Mouse (Mus musculus): ENCODE results near the gene Ell. TPM values are rescaled to one million over a fixed set of nuclear protein-coding genes. Genes with fewer than 3 reads are reported as not detected.
A peak's percentile ranks its signal among the peaks of the same experiment; 100 is the strongest.

The Ell gene
- 12.4 and 13.2 TPM in 2 replicates for polyA plus RNA-seq (2011; ENCODE audit: insufficient read depth, insufficient read length, low read depth, missing spikeins)

- Histone ChIP-seq H3K9ac (ENCODE audit: low read depth, poor library complexity, severe bottlenecking) (peak within 1 kb of the TSS; percentile 82), H3K27ac (ENCODE audit: insufficient read depth, low read length) (peak within 1 kb of the TSS; percentile 71), H3K27me3 (ENCODE audit: control insufficient read depth, insufficient read depth, low read length, poor library complexity, severe bottlenecking) (no peaks in the 10 kb centered on the region), H3K4me3 (ENCODE audit: low read depth, low read length) (peak within 1 kb of the TSS; percentile 82), H3K4me1 (ENCODE audit: control insufficient read depth, insufficient read depth, low read length) (no peaks in the 10 kb centered on the region), H3K36me3 (ENCODE audit: control insufficient read depth, insufficient read depth, low read length, poor library complexity, severe bottlenecking) (no peaks in the 10 kb centered on the region; the same call in 1 of the 2 replicates), H3K9me3 (replicated peaks; ENCODE audit: control insufficient read depth, insufficient read depth, low read length, poor library complexity, severe bottlenecking) (no peaks in the 10 kb centered on the region)
- TF ChIP-seq POLR2A (IDR thresholded peaks at IDR 0.05; ENCODE audit: insufficient read depth, low read length) (peak; percentile 75), EP300 (IDR thresholded peaks at IDR 0.05; ENCODE audit: insufficient read depth, low read depth, low read length) (no peak)
Measured at GRCm38 (mm10) chr8:70539077-70539813, at the start of gene Ell. Gene Ell, plus strand, starts transcription at chr8:70539457.

DNA sequence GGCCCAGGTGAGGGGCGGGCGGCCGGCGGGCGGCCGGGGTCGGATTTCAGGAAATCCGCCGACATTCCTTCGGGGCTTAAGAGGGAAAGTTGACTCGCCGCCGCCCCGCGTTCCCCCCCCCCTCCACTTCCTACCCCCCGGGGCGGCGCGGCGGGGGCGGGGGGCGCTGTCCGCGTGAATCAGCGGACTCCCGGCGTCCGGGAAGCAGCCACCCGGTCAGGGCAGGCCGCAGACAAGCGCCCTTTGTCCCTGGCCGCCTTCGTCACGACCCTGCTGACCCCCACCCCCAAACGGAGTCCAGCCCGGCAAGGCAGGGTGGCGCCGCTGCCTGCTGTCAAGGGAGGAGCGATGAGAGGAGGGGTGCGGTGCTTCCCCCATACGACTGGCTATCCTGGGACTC, 49.7 kb upstream of the Ell start:
- peaks cover 42% of the 10 kb centered on the region for H3K27me3 ChIP-seq (ENCODE audit: control insufficient read depth, insufficient read depth, low read length, poor library complexity, severe bottlenecking)

GRCm38 (mm10) chr8:70490061-70490879, 49.0 kb upstream of the Ell start:
- peaks cover 46% of the 10 kb centered on the region for H3K27me3 ChIP-seq (ENCODE audit: control insufficient read depth, insufficient read depth, low read length, poor library complexity, severe bottlenecking)
- no peaks in the 10 kb centered on the region for H3K36me3 ChIP-seq (ENCODE audit: control insufficient read depth, insufficient read depth, low read length, poor library complexity, severe bottlenecking)
- H3K27ac ChIP-seq (ENCODE audit: insufficient read depth, low read length), result no peak overlapping the region
- peaks cover 2% of the 10 kb centered on the region for H3K4me1 ChIP-seq (ENCODE audit: control insufficient read depth, insufficient read depth, low read length)
- peak overlapping the region; percentile 2; the same call in 1 of the 2 replicates for H3K4me3 ChIP-seq (ENCODE audit: low read depth, low read length)
- TF ChIP-seq EP300 (IDR thresholded peaks at IDR 0.05; ENCODE audit: insufficient read depth, low read depth, low read length), result no peak
- TF ChIP-seq CTCF (IDR thresholded peaks at IDR 0.05; ENCODE audit: low read depth, low read length), result no peak
- no peak for TF ChIP-seq POLR2A (IDR thresholded peaks at IDR 0.05; ENCODE audit: insufficient read depth, low read length)
- no peak overlapping the region; the same call in 1 of the 2 replicates for H3K9ac ChIP-seq (ENCODE audit: low read depth, poor library complexity, severe bottlenecking)
- no peaks in the 10 kb centered on the region for H3K9me3 ChIP-seq (replicated peaks; ENCODE audit: control insufficient read depth, insufficient read depth, low read length, poor library complexity, severe bottlenecking)

More for the DNA sequence above, 49.7 kb upstream of the Ell start:
- Histone ChIP-seq H3K9ac (ENCODE audit: low read depth, poor library complexity, severe bottlenecking) (peak overlapping the region; percentile 36), H3K27ac (ENCODE audit: insufficient read depth, low read length) (no peak overlapping the region), H3K36me3 (ENCODE audit: control insufficient read depth, insufficient read depth, low read length, poor library complexity, severe bottlenecking) (no peaks in the 10 kb centered on the region), H3K9me3 (replicated peaks; ENCODE audit: control insufficient read depth, insufficient read depth, low read length, poor library complexity, severe bottlenecking) (no peaks in the 10 kb centered on the region), H3K4me1 (ENCODE audit: control insufficient read depth, insufficient read depth, low read length) (peaks cover 2% of the 10 kb centered on the region), H3K4me3 (ENCODE audit: low read depth, low read length) (peak overlapping the region; percentile 2; the same call in 1 of the 2 replicates)
- no peak for TF ChIP-seq EP300 (IDR thresholded peaks at IDR 0.05; ENCODE audit: insufficient read depth, low read depth, low read length)
- no peak for TF ChIP-seq POLR2A (IDR thresholded peaks at IDR 0.05; ENCODE audit: insufficient read depth, low read length)
- TF ChIP-seq CTCF (IDR thresholded peaks at IDR 0.05; ENCODE audit: low read depth, low read length), result no peak

GRCm38 (mm10) chr8:70490880-70491495, 48.3 kb upstream of the Ell start:
- no peak overlapping the region for H3K9ac ChIP-seq (ENCODE audit: low read depth, poor library complexity, severe bottlenecking)
- H3K27ac ChIP-seq (ENCODE audit: insufficient read depth, low read length), result no peak overlapping the region
- H3K36me3 ChIP-seq (ENCODE audit: control insufficient read depth, insufficient read depth, low read length, poor library complexity, severe bottlenecking), result no peaks in the 10 kb centered on the region
- peaks cover 50% of the 10 kb centered on the region for H3K27me3 ChIP-seq (ENCODE audit: control insufficient read depth, insufficient read depth, low read length, poor library complexity, severe bottlenecking)
- H3K4me3 ChIP-seq (ENCODE audit: low read depth, low read length), result no peak overlapping the region
- TF ChIP-seq POLR2A (IDR thresholded peaks at IDR 0.05; ENCODE audit: insufficient read depth, low read length), result no peak
- TF ChIP-seq CTCF (IDR thresholded peaks at IDR 0.05; ENCODE audit: low read depth, low read length), result no peak
- no peak for TF ChIP-seq EP300 (IDR thresholded peaks at IDR 0.05; ENCODE audit: insufficient read depth, low read depth, low read length)
- peaks cover 2% of the 10 kb centered on the region for H3K4me1 ChIP-seq (ENCODE audit: control insufficient read depth, insufficient read depth, low read length)
- no peaks in the 10 kb centered on the region for H3K9me3 ChIP-seq (replicated peaks; ENCODE audit: control insufficient read depth, insufficient read depth, low read length, poor library complexity, severe bottlenecking)

DNA sequence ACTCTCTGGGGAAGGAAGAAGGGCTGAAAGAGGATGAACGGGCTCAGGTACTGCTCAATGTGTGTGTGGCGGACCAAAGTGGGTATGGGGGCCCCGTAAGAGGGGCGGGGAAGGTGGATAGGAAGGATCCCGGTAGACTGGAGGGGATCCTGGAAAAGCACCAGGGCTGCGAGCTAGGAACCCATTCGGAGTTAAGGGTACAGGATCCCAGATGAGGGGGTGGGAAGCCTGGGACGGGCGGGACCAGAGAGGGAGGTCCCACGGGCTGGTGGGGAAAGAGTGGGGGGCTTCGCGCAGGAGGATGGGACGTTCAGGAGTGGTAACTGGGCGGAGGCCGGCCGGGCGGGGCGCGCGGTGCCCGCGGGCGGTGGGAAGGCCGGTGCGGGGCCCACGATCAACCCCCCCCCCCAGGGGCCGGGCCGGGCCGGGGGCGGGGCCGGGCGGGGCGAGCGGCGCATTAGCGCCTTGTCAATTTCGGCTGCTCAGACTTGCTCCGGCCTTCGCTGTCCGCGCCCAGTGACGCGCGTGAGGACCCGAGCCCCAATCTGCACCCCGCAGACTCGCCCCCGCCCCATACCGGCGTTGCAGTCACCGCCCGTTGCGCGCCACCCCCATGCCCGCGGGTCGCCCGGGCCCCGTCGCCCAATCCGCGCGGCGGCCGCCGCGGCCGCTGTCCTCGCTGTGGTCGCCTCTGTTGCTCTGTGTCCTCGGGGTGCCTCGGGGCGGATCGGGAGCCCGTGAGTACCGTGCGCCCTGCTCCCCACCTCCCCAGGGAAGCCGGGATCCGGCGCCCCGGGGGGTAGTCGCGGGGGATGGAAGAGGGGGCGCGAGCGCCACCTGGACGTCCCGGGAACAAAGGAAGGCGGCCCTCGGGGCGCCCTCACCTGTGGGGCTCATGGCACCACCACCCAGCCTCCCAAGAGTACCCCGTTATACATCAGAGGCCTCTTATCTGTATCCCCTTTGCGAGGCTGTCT, 46.3 kb upstream of the Ell start, which contains the start of gene Crlf1:
Gene Crlf1 (plus strand): TSS at position 495 of the 977 bp plus-strand sequence.
- Histone ChIP-seq H3K36me3 (ENCODE audit: control insufficient read depth, insufficient read depth, low read length, poor library complexity, severe bottlenecking) (no peaks in the 10 kb centered on the region), H3K27me3 (ENCODE audit: control insufficient read depth, insufficient read depth, low read length, poor library complexity, severe bottlenecking) (peaks cover 46% of the 10 kb centered on the region), H3K27ac (ENCODE audit: insufficient read depth, low read length) (no peak within 1 kb of the TSS), H3K9me3 (replicated peaks; ENCODE audit: control insufficient read depth, insufficient read depth, low read length, poor library complexity, severe bottlenecking) (no peaks in the 10 kb centered on the region), H3K9ac (ENCODE audit: low read depth, poor library complexity, severe bottlenecking) (peak within 1 kb of the TSS; percentile 56), H3K4me3 (ENCODE audit: low read depth, low read length) (peak within 1 kb of the TSS; percentile 33), H3K4me1 (ENCODE audit: control insufficient read depth, insufficient read depth, low read length) (peaks cover 2% of the 10 kb centered on the region)
- TF ChIP-seq EP300 (IDR thresholded peaks at IDR 0.05; ENCODE audit: insufficient read depth, low read depth, low read length) (no peak), CTCF (IDR thresholded peaks at IDR 0.05; ENCODE audit: low read depth, low read length) (no peak), POLR2A (IDR thresholded peaks at IDR 0.05; ENCODE audit: insufficient read depth, low read length) (no peak)
